Mouse (Mus musculus): ENCODE data around the gene Col9a1.

Col9a1 gene

DNA sequence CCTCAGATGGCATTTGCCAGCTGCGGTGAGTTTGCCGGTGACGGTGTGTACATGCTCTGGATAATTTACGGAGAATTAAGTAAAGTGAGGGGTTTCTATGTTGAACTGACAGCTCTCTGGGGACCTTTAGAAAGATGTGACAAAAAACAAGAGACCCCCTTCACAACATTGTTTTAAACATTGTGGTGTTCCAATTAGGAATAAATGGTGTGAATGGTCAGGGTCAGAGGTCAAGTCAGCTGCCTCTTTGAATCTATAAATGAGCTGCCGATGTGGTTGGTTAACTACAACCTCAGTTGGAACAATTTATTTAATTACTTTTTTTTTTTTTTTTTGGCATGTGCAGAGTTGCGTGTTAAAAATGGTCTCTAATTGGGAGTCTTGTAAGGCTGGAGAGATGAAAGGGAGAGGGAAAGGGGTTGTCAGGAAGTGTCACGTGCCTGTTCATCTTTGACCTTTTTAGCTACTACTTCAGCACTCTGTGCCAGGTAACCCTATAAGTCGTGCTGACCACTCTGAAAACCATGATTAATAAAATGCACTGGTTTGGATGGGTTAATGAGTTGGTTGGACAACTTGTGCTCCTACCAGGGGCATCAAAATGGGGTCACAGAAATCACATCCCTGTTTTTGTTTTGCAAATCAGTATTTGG lies 62.8 kb downstream of the Col9a1 start:
- TF ChIP-seq GATA4 (IDR thresholded peaks at IDR 0.05; ENCODE audit: insufficient replicate concordance, low read length), result no peak

GRCm38 (mm10) chr1:24244931-24245330 lies 67.5 kb downstream of the Col9a1 start:
- no peak for TF ChIP-seq GATA4 (IDR thresholded peaks at IDR 0.05; ENCODE audit: insufficient replicate concordance, low read length)

DNA sequence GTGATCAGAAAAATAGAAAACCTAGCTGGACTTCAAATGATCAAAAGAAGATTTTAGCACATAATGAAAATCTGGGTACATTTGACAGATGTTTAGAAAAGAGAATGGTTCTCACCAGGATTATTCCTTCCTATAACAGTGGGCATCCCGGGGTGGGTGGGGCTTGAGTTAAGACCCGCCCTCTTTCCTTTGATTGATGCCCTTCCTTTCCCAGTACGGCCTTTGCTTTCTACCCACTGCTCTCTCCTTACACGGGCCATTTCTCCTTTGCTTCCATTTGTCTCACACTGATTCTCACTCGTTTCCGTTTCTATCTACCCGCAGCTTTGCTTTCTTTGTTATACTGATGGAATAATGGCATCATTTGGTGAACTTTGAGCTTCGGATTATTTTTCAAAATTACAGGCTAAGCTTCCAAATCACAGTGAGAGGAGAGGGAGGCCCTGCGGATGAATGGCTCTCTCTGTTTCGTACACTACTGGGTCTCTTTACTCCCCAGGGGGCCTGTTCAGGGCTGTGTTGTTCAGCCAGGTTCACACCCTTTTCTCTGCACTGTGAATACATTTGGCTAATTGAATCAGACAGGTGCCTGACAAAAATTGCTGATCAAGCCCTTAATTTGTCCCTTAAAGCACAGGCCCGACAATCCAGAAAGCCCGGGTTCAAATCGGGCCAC lies 68.4 kb downstream of the Col9a1 start:
- TF ChIP-seq GATA4 (IDR thresholded peaks at IDR 0.05; ENCODE audit: insufficient replicate concordance, low read length), result no peak

- no peak for TF ChIP-seq GATA4 (IDR thresholded peaks at IDR 0.05; ENCODE audit: insufficient replicate concordance, low read length)
Observed at GRCm38 (mm10) chr1:24248294-24249104, 71.1 kb downstream of the Col9a1 start.

DNA sequence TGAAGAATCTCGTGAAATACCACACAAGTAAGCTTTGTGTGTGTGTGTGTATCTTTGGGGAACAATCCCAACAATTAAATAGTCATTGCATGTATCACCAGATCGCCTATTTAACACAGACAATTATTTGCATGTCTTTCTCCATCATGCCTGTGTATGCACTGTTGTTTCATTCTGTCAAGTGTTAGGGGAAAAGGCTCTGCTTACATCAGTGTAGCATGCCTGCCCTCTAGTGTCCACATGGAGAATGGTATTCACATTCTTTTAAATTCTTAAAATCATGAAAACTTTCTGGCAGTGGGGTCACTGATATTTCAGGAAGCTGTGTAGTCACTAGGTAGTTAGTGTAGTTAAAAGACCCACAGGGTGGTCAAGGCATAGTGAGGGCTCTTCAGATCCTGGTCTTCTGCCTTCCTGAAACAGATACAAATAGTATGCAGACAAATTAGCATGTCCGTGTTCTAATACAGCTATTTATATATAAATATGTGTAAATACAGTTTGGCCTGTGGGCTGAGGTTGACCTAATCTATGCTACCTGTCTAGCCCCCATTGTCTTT lies 71.8 kb downstream of the Col9a1 start:
- no peak for TF ChIP-seq GATA4 (IDR thresholded peaks at IDR 0.05; ENCODE audit: insufficient replicate concordance, low read length)

DNA sequence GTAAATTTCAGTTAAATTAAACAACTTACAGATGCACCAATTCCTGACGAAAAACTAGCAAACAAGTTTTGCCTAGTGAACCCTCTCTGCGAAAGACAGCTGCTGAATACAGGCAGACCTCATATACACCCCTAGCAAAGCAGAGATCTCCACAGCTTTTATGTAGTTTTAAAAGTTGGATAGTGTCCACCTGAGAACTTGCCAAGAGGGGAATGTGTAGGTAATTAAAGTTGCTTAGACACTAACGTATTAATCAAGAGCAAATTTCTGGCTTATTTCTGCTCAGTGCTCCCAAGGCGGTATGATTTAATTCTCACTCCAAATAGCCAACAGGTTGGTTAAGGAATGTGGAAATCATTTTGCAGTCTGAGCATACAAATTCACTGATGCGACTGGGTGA lies 80.6 kb downstream of the Col9a1 start:
- no peak for TF ChIP-seq GATA4 (IDR thresholded peaks at IDR 0.05; ENCODE audit: insufficient replicate concordance, low read length)

- TF ChIP-seq GATA4 (IDR thresholded peaks at IDR 0.05; ENCODE audit: insufficient replicate concordance, low read length), result no peak
Observed at GRCm38 (mm10) chr1:24259419-24259818, 82.0 kb downstream of the Col9a1 start.

DNA sequence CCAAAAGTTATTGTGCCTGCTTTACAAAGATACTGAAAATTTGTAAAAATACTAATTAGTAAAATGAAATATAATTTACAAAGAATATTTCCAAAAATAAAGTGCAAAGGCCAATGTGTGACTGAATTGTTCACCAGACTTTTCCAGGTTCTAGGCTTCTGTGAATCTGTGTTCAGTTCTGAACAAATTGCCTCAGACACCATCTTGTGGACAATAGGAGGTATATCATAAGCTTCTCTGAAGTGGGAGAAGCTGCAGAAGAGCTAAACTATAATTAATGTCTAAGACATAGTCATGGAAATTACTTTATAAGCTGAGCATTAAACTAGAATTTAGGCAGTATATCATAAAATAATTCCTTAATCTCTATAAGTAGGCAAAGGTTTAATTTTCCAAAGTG lies 83.8 kb downstream of the Col9a1 start:
- no peak for TF ChIP-seq GATA4 (IDR thresholded peaks at IDR 0.05; ENCODE audit: insufficient replicate concordance, low read length)

DNA sequence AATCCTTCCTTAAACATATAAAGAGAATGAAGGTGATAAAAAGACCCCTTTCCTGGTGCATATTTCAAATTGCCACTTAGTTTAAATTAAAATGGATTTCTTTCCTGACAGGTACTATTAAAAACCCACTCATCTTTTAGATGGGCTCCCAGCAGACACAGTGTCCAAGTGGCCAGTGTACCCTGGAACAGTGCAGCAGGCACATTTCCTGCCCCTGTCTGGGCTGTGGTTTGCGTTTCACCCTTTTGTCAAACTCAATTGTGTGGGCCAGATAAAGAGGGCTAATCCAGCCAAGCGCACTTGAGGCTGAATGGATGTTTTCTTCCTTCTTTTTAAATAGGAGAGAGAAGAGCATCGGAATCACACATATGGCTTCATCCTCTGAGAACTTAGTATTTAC lies 89.6 kb downstream of the Col9a1 start:
- no peak for TF ChIP-seq GATA4 (IDR thresholded peaks at IDR 0.05; ENCODE audit: insufficient replicate concordance, low read length)

- no peak for TF ChIP-seq GATA4 (IDR thresholded peaks at IDR 0.05; ENCODE audit: insufficient replicate concordance, low read length)
Observed at GRCm38 (mm10) chr1:24286360-24286759, 109.0 kb downstream of the Col9a1 start.

GRCm38 (mm10) chr1:24292515-24292914 lies 115.1 kb downstream of the Col9a1 start:
- no peak for TF ChIP-seq GATA4 (IDR thresholded peaks at IDR 0.05; ENCODE audit: insufficient replicate concordance, low read length)

GRCm38 (mm10) chr1:24294979-24295942 lies 117.9 kb downstream of the Col9a1 start:
- no peak for TF ChIP-seq GATA4 (IDR thresholded peaks at IDR 0.05; ENCODE audit: insufficient replicate concordance, low read length)

GRCm38 (mm10) chr1:24300700-24301099 lies 123.3 kb downstream of the Col9a1 start:
- TF ChIP-seq GATA4 (IDR thresholded peaks at IDR 0.05; ENCODE audit: insufficient replicate concordance, low read length), result no peak

All from liver, adult (tissue).